Mouse (Mus musculus) lung, postnatal 10 days (tissue): ENCODE measurements around the gene Pigl.

ENCODE experiments used
- DNase-seq: peaks from one replicate; pipeline ENCODE4 v3.0.0; 2021

The Pigl gene

GRCm38 (mm10) chr11:62522283-62522682, 64.0 kb downstream of the Pigl start:
- no peak for DNase-seq

DNA sequence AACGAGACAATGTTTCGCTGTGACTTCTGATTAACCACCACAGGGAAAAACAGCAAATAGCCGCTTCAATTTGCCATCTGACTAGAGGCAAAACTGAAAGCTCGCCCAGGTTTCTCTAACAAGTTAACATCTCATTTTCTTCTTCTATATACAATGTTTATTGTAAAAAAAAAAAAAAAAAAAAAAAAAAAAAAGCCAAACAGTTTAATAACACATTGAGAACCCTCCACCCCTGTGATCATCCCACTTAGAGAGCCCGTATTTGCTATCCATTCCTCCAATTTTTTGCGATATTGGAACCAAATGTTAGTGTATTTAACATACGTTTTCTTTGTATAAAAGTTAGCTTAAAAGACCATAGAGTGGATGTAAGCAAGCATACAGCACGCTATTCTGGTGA, 78.8 kb downstream of the Pigl start:
- no peak for DNase-seq

- no peak for DNase-seq
These were observed 79.3 kb downstream of the Pigl start for GRCm38 (mm10) chr11:62537590-62537989.

DNA sequence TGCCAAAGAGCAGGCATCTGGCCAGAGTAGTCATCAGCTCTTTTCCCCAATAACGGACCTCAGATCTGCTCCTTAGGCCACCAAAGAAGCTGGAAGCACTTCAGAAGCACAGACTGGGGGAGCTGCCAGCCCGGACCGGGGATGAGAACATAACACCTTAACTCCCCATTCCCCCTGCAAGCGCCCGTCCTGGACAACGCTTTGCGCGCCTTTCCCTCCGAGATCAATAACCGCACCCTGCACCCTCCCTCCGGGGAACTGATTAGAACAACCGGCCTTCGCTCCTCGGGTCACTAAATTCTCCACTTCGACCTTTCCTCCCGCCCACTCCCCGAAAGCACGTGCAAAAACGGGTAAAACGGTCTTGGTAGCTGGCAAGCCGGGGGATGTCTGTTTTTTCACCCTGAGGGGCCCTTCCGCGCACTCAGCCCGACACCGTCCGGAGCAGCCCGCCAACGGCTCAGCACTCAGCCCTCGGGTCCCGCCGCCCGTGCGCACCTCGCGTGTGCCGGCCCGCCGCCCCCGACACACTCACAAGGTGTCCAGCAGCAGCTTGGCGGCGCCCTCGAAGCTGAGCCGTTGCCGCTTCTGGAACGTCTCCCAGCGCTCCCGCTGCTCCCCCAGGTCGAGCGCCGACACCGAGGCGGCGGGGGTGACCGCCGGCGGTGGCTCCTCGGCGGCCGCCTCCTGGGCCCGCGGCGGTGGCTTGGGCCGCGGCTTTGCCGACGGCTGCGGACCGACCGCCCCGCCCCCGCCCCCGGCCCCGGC, 80.2 kb downstream of the Pigl start:
- DNase-seq = peak; percentile 56

GRCm38 (mm10) chr11:62539089-62539890, 81.0 kb downstream of the Pigl start, which contains the start of gene Cenpv:
TSS of gene Cenpv (minus strand) at chr11:62539261.
- DNase-seq = peak; percentile 75

GRCm38 (mm10) chr11:62540167-62540566, 81.9 kb downstream of the Pigl start:
- no peak for DNase-seq

DNA sequence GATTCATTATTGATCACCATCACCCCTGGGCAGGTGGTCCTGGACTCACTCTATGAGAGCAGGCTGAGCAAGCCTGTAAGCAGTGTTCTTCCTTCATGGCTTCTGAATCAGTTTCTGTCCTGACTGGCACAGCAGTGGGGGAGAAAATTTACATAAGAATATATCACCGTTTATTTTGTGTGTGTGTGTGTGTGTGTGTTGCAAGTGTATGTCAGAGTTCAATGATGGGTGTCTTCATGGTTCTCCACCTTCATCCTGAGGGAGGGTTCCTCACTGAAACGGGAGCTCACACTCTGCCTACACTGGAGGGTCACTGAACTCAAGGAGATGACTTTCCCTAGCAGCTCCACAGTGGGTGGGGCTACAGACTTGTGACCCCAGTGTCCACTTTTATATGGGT, 82.7 kb downstream of the Pigl start:
- no peak for DNase-seq

DNA sequence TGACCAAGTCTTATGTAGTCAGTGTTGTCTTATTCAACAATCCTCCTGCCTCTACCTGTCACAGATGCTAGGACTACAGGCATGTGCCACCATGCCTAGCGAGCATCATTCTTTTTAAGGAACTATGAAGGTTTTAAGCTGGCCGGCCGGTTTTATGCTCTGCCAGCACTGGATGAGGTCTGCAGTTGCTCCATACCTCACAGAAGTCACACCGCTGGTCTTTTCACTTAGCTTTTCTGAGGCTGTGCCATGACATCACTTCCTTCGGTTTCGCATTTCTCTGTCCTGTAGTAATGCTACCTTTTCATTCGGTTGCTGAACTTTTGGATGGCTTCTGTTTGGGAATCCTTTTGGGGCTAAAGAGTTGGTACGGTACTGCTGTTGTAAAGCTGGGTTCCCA, 83.3 kb downstream of the Pigl start:
- no peak for DNase-seq

GRCm38 (mm10) chr11:62543991-62544390, 85.7 kb downstream of the Pigl start:
- DNase-seq = no peak

DNA sequence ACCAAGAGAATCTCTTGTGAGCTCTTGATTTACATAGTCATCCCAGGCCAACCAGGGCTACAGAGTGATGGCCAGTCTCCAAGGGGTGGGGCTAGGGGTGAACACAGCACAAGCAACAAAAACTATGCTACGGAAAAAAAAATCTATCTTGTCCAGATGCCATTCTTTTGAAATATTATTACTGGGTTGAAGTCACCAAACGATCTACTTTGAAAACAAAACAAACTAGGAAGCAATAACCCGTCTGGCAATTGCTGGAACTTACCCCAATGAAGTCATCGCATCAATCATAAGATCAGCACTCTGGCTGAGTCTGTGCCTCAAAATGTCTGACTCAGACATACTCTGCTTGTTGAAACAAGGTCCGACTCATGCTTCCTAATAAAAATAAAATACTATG, 91.5 kb downstream of the Pigl start:
- peak; percentile 92 for DNase-seq

- DNase-seq = peak; percentile 85
These were observed 92.0 kb downstream of the Pigl start for GRCm38 (mm10) chr11:62550227-62550685.

DNA sequence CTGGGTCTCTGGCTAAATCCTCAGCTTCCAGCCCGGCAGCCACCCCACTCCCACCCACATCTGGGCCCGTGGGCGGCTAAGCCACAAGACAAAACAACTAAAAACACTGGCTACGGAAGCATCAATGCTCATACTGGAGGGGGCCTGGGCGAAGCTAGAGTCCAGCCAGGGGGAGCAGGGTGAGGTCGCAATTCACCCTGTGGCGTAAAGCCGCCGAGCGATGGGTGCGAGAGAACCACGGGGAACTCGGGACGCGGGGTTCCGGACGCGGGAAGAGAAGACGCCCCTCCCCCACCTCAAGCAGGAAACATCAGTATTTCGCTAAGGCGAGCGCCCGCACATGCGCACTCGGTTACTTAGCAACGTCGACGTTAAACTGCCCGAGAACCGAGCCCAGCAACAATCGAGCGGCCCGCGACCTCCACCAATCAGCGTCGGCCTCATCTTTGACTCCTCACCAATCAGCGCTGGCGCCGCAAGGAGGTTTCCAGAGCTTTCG, 92.5 kb downstream of the Pigl start, which contains the start of gene Ubb:
Ubb (plus strand) TSS at position 445 of the 499 bp plus-strand sequence.
- peak; percentile 100 for DNase-seq

- DNase-seq = peak; percentile 93
These were observed 93.2 kb downstream of the Pigl start for GRCm38 (mm10) chr11:62551226-62552119.

GRCm38 (mm10) chr11:62553186-62553585, 94.9 kb downstream of the Pigl start:
- no peak for DNase-seq

DNA sequence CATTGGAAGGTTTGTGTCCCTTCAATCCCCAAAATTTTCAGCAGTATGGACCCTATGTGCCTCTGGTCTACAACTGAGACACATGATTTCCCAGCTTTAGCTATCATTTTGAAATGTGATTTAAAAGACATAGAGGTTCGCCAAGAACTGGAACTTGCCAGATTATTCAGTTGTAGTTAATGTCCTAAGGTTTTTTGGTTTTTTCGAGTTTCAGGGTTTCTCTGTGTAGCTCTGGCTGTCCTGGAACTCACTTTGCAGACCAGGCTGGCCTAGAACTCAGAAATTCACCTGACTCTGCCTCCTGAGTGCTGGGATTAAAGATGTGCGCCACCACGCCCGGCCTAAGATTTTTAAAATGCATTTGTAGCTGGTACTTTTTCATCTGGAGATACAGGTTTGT, 95.4 kb downstream of the Pigl start:
- DNase-seq = no peak

- no peak for DNase-seq
These were observed 96.0 kb downstream of the Pigl start for GRCm38 (mm10) chr11:62554163-62554855.

GRCm38 (mm10) chr11:62554934-62555517, 96.8 kb downstream of the Pigl start:
- DNase-seq = no peak

GRCm38 (mm10) chr11:62555896-62556412, 97.7 kb downstream of the Pigl start:
- no peak for DNase-seq

DNA sequence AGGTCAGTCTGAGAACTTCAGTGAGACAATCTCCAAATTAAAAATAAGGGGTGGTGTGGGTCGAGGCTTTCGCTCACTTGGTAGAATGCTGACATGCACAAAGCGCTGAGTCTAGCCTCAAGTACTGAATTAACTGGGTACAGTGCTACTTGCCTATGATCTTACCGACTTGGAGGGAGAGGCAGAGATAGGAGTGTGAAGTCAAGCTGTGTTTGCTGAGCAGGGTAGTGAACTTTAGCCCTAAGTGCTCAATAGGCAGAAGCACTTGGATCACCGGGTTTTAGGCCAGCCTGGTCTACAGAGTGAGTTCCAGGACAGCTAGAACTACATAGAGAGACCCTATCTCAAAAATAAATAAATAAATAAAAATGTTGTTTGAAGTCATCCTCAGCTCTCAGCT, 98.9 kb downstream of the Pigl start:
- no peak for DNase-seq

DNA sequence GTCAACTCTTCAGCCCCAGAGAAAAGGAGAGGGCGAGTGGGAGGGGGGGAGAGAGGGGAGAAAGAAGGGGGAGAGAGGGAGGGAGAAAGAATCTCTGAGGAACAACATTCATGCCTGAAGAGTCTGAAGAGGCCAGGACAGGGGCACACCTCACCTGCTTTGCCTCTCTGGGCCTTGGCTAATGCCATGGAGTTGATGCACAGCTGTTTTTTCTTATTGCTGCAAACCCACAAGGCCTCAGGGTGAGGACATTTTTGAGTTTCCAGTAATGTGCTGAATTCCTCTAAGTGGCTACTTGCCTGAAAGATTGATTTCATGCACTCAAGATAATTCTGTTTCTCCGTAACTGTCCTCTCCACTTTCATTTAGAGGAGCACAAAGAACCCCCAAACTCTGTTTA, 99.9 kb downstream of the Pigl start:
- DNase-seq = no peak

- peak; percentile 33 for DNase-seq
These were observed 100.8 kb downstream of the Pigl start for GRCm38 (mm10) chr11:62558961-62559646.
